Mouse (Mus musculus) limb, embryonic 10.5 days (tissue): ENCODE data around the gene Psip1. TPM values are rescaled to one million over a fixed set of nuclear protein-coding genes. Genes with fewer than 3 reads are reported as not detected.
A peak's percentile ranks its signal among the peaks of the same experiment; 100 is the strongest.
"Not testable (repeated sequence)": the region's sequence is repeated elsewhere in the genome, so short reads cannot be mapped to it uniquely, and the experiment has no call there.

Source experiments
- DNase-seq: peaks from one replicate; pipeline ENCODE4 v3.0.0-alpha.2; 2017; ENCODE audit warnings: low spot score
- H3K27ac ChIP-seq: fragments of 300-500 bp; sonication (generic); 2 replicates; pipeline ENCODE4 v1.5.1; 2016; ENCODE audit warnings: mild to moderate bottlenecking
- H3K27me3 ChIP-seq: fragments of 300-500 bp; sonication (generic); 2 replicates; pipeline ENCODE4 v1.6.1; 2016; ENCODE audit warnings: low read depth, mild to moderate bottlenecking; ENCODE audit not compliant: poor library complexity, severe bottlenecking
- H3K36me3 ChIP-seq: fragments of 300-500 bp; sonication (generic); 2 replicates; pipeline ENCODE4 v1.6.1; 2016; ENCODE audit warnings: mild to moderate bottlenecking, moderate library complexity
- H3K4me1 ChIP-seq: fragments of 300-500 bp; sonication (generic); 2 replicates; pipeline ENCODE4 v1.6.1; 2016
- H3K4me3 ChIP-seq: fragments of 300-500 bp; sonication (generic); 2 replicates; pipeline ENCODE4 v1.5.1; 2016; ENCODE audit warnings: mild to moderate bottlenecking, moderate library complexity
- H3K9me3 ChIP-seq: fragments of 300-500 bp; sonication (generic); replicated peaks from 2 replicates; pipeline ENCODE4 v1.6.1; 2016; ENCODE audit warnings: mild to moderate bottlenecking
- WGBS: fragments of 180-500 bp; shearing (Covaris S2); methylation state at CpG from one replicate; pipeline ENCODE4 v1.1.7; 2016; 5-methylcytosine and 5-hydroxymethylcytosine counted together
- polyA plus RNA-seq: library from polyadenylated mRNA; unstranded; fragments of >200 nt; fragmentation: Nextera tagmentation; extraction: Ambion mirVana; gene quantifications from 2 replicates; pipeline ENCODE4 v1.2.1, GENCODE M21; 2016

Gene Psip1
- polyA plus RNA-seq, 1 experiment from 2014 or later, result 237 TPM

DNA sequence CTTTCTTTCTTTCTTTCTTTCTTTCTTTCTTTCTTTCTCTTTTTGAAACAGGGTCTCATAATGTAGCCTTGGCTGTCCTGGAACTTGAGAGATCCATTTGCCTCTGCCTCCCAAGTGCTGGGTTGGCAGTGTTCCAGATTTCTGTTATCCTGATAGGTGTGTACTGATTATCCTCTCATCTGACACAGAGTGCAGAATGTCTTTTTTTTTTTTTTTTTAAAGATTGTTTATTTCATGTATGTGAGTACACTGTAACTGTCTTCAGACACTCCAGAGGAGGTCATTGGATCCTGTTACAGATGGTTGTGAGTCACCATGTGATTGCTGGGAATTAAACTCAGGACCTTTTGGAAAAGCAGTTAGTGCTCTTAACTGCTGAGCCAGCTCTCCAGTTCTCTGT lies 33.5 kb upstream of the Psip1 start:
- Histone ChIP-seq H3K4me1 (peaks cover 22% of the 10 kb centered on the region), H3K27me3 (no peaks in the 10 kb centered on the region), H3K27ac (no peak overlapping the region), H3K4me3 (no peak overlapping the region), H3K9me3 (no peaks in the 10 kb centered on the region), H3K36me3 (no peaks in the 10 kb centered on the region)
- no peak for DNase-seq

GRCm38 (mm10) chr4:83519148-83519547 lies 32.9 kb upstream of the Psip1 start:
- no peaks in the 10 kb centered on the region for H3K36me3 ChIP-seq
- H3K27ac ChIP-seq, result no peak overlapping the region
- no peak overlapping the region for H3K4me3 ChIP-seq
- H3K4me1 ChIP-seq, result peaks cover 16% of the 10 kb centered on the region
- no peaks in the 10 kb centered on the region for H3K9me3 ChIP-seq
- no peaks in the 10 kb centered on the region for H3K27me3 ChIP-seq
- no peak for DNase-seq
- 94% methylated on average over 2 of the region's 2 CpGs for WGBS

- not testable (repeated sequence) for H3K9me3 ChIP-seq, DNase-seq, H3K4me3 ChIP-seq, H3K27ac ChIP-seq, H3K36me3 ChIP-seq, H3K27me3 ChIP-seq, H3K4me1 ChIP-seq
- WGBS, result 95% methylated on average over 5 of the region's 6 CpGs
These were observed 29.9 kb upstream of the Psip1 start for GRCm38 (mm10) chr4:83516144-83516543.

- H3K27ac ChIP-seq, result no peak overlapping the region
- H3K36me3 ChIP-seq, result no peaks in the 10 kb centered on the region
- peaks cover 5% of the 10 kb centered on the region; the same call in 1 of the 2 replicates for H3K4me1 ChIP-seq
- no peak for DNase-seq
- no peaks in the 10 kb centered on the region for H3K9me3 ChIP-seq
- H3K27me3 ChIP-seq, result no peaks in the 10 kb centered on the region
- no peak overlapping the region for H3K4me3 ChIP-seq
- 88% methylated on average over 10 of the region's 10 CpGs for WGBS
These were observed 28.9 kb upstream of the Psip1 start for GRCm38 (mm10) chr4:83514976-83515669.

DNA sequence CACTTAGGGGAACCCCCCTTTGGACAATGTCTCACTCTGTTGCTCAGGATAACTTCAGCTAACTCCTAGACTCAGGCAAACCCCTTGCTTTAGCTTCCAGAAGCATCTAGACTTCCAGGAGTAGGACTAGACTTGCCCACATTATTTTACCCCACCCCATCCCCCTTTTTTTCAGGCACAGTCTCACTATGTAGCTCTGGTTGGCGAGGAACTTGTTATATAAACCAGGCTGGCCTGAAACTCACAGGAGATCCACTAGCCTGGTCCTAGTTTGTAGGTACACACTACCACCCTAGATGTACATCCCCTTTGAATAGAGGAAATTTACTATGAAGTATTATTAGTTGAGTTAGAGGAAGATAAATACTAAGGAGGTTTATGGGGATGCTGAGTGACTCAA lies 27.9 kb upstream of the Psip1 start:
- Histone ChIP-seq H3K27me3 (no peaks in the 10 kb centered on the region), H3K27ac (no peak overlapping the region), H3K4me1 (peaks cover 5% of the 10 kb centered on the region; the same call in 1 of the 2 replicates), H3K36me3 (no peaks in the 10 kb centered on the region), H3K9me3 (no peaks in the 10 kb centered on the region), H3K4me3 (no peak overlapping the region)
- 83% methylated on average over 1 of the region's 1 CpGs for WGBS
- DNase-seq, result no peak

DNA sequence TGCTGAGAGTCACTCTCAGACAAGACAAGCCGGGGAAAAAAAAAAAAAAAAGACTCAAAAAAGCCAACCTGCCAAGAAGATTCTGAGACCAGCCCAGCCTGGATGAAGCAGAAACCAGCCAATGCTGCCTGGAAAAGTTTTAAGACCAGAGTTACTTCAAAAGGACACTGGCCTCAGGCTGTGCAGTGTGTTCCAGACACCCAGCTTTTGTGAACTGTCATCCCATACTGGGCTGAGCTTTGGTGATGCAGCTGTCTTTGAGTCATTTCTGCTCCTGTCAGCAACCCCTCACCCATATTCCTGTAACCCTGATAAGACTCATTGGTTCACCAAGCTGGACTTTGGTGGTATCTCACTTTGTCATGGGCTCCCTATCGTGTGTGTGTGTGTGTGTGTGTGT lies 26.4 kb upstream of the Psip1 start:
- no peak overlapping the region for H3K4me3 ChIP-seq
- no peak for DNase-seq
- H3K36me3 ChIP-seq, result no peaks in the 10 kb centered on the region
- no peak overlapping the region for H3K27ac ChIP-seq
- no peaks in the 10 kb centered on the region for H3K9me3 ChIP-seq
- H3K4me1 ChIP-seq, result peaks cover 11% of the 10 kb centered on the region; the same call in 1 of the 2 replicates
- 60% methylated on average over 2 of the region's 2 CpGs for WGBS
- no peaks in the 10 kb centered on the region for H3K27me3 ChIP-seq

- 93% methylated on average over 3 of the region's 3 CpGs for WGBS
- no peaks in the 10 kb centered on the region for H3K9me3 ChIP-seq
- H3K27me3 ChIP-seq, result no peaks in the 10 kb centered on the region
- no peak overlapping the region for H3K4me3 ChIP-seq
- H3K27ac ChIP-seq, result no peak overlapping the region
- DNase-seq, result no peak
- peaks cover 14% of the 10 kb centered on the region; the same call in 1 of the 2 replicates for H3K4me1 ChIP-seq
- no peaks in the 10 kb centered on the region for H3K36me3 ChIP-seq
These were observed 26.0 kb upstream of the Psip1 start for GRCm38 (mm10) chr4:83512217-83512616.

GRCm38 (mm10) chr4:83511083-83511482 lies 24.8 kb upstream of the Psip1 start:
- Histone ChIP-seq H3K27me3 (no peaks in the 10 kb centered on the region), H3K4me3 (no peak overlapping the region), H3K27ac (0 out of 2 replicates have a peak overlapping the region, but pooled peaks have one; percentile 9), H3K4me1 (peaks cover 17% of the 10 kb centered on the region; the same call in 1 of the 2 replicates), H3K9me3 (no peaks in the 10 kb centered on the region), H3K36me3 (no peaks in the 10 kb centered on the region)
- DNase-seq, result no peak
- WGBS, result 73% methylated on average over 8 of the region's 8 CpGs

GRCm38 (mm10) chr4:83509600-83509999 lies 23.3 kb upstream of the Psip1 start:
- H3K4me3 ChIP-seq, result no peak overlapping the region
- 57% methylated on average over 2 of the region's 2 CpGs for WGBS

GRCm38 (mm10) chr4:83501037-83501430 lies 14.8 kb upstream of the Psip1 start:
- H3K4me1 ChIP-seq, result peaks cover 10% of the 10 kb centered on the region
- H3K4me3 ChIP-seq, result peak overlapping the region; percentile 44
- H3K27ac ChIP-seq, result no peak overlapping the region
- H3K9me3 ChIP-seq, result no peaks in the 10 kb centered on the region
- no peaks in the 10 kb centered on the region for H3K27me3 ChIP-seq
- H3K36me3 ChIP-seq, result no peaks in the 10 kb centered on the region
- DNase-seq, result no peak
- WGBS, result 44% methylated on average over 7 of the region's 7 CpGs

More at GRCm38 (mm10) chr4:83509600-83509999, 23.3 kb upstream of the Psip1 start:
- Histone ChIP-seq H3K27me3 (no peaks in the 10 kb centered on the region), H3K9me3 (no peaks in the 10 kb centered on the region), H3K36me3 (no peaks in the 10 kb centered on the region), H3K27ac (no peak overlapping the region), H3K4me1 (peaks cover 17% of the 10 kb centered on the region; the same call in 1 of the 2 replicates)
- no peak for DNase-seq

DNA sequence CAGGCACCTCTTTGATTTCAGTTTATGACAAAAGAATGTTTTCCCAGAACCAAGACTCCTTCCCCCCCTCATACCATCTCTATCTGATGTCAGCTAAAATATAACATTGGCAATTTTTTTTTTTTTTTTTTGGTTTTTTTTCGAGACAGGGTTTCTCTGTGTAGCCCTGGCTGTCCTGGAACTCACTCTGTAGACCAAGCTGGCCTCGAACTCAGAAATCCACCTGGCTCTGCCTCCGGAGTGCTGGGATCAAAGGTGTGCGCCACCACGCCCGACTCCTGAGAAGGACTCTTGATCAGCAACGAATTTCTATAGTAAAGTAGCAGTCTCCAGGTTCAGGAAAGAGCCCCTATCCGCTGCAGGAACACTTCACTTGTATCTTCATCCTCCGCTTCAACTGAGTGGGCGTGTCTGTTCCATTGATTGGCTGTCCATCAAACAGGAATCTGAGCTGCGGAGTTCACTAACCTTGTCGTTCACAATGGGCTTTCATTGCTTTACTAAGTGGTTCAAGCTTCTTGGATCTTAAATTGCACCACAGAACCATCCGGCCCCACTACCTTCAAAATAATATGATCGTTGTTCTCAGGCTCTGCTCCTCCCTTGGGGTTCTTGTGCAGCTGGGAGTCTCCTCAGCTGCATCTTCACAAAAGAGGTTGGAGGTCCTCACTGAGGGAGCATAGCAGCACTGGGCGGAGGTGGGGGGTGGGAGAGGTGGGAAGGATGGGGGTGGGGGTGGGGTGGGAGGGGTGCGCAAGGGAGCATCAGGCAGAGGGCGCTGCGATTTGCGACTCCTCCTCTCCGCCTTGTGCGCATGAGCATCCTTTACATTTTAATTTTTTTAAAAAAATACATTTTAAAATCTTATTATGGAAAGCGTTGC lies 14.1 kb upstream of the Psip1 start:
- H3K27me3 ChIP-seq, result no peaks in the 10 kb centered on the region
- H3K4me3 ChIP-seq, result peak overlapping the region; percentile 44
- peak; percentile 52 for DNase-seq
- H3K27ac ChIP-seq, result peak overlapping the region; percentile 74; the same call in 1 of the 2 replicates
- no peaks in the 10 kb centered on the region for H3K9me3 ChIP-seq
- H3K36me3 ChIP-seq, result no peaks in the 10 kb centered on the region
- peaks cover 10% of the 10 kb centered on the region for H3K4me1 ChIP-seq
- 9% methylated on average over 22 of the region's 22 CpGs for WGBS

GRCm38 (mm10) chr4:83497013-83497412 lies 10.8 kb upstream of the Psip1 start:
- H3K36me3 ChIP-seq, H3K9me3 ChIP-seq, H3K27me3 ChIP-seq, H3K27ac ChIP-seq, H3K4me3 ChIP-seq, DNase-seq: not testable (repeated sequence)
- WGBS, result 92% methylated on average over 5 of the region's 5 CpGs
- H3K4me1 ChIP-seq, result peaks cover 10% of the 10 kb centered on the region

DNA sequence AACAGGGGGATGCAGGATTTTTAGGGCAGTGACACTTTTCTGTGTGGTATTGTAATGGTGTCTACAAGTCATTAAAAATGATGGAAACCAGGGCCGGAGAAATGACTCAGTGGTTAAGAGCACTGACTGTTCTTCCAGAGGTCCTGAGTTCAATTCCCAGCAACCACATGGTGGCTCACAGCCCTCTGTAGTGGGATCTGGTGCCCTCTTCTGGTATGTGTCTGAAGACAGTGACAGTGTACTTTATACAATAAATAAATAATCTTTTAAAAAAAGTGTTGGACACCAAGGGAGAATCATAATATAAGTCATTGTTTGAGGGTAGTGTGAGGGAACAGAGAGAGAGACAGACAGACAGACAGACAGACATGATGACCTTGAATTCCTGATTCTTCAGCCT lies 6.9 kb upstream of the Psip1 start:
- no peaks in the 10 kb centered on the region for H3K36me3 ChIP-seq
- no peaks in the 10 kb centered on the region for H3K9me3 ChIP-seq
- no peak overlapping the region for H3K4me3 ChIP-seq
- no peak overlapping the region for H3K27ac ChIP-seq
- DNase-seq, result no peak
- peaks cover 16% of the 10 kb centered on the region for H3K4me1 ChIP-seq
- no peaks in the 10 kb centered on the region for H3K27me3 ChIP-seq
- 97% methylated on average over 1 of the region's 1 CpGs for WGBS
